Mouse (Mus musculus): ENCODE measurements around the gene Ednrb.

Ednrb gene

GRCm38 (mm10) chr14:103767488-103767887 lies 76.7 kb downstream of the Ednrb start:
- in situ Hi-C loops (cut with MseI, MboI), result no loop called here
